Comparison of ENCODE assay signal across 32 mouse cellular contexts in genomic region chr8:10409043-10409442, GRCm38 (mm10).
"Had no signal": no experiment of that assay in that cellular context is flagged by ENCODE, and none has a peak within 500 bp of the region (broad histone marks: within the 10 kb centered on the region; RNA-seq: fewer than 3 reads in every experiment).

No protein-coding gene starts in this region.

- DNase-seq: left cerebral cortex, postnatal 4 days; liver; liver, embryonic 13.5 days; liver, postnatal 0 days; lung, adult 18-20 months; lung, adult 2 months; lung, embryonic 14.5 days; lung, postnatal 10 days; lung, postnatal 14 days; lung, postnatal 36 days; lung, postnatal 4 days; midbrain, embryonic 14.5 days had no signal

- H3K36me3 ChIP-seq: limb, embryonic 10.5 days; limb, embryonic 12.5 days; limb, embryonic 13.5 days; limb, embryonic 15.5 days; liver, embryonic 12.5 days; liver, embryonic 13.5 days; liver, embryonic 15.5 days; lung, embryonic 15.5 days; midbrain, embryonic 10.5 days; midbrain, embryonic 12.5 days; midbrain, embryonic 13.5 days; midbrain, embryonic 15.5 days; neural tube, embryonic 12.5 days had no signal

- H3K4me2 ChIP-seq: limb, embryonic 12.5 days; limb, embryonic 13.5 days; limb, embryonic 15.5 days; liver, embryonic 11.5 days; liver, embryonic 12.5 days; liver, embryonic 13.5 days; liver, embryonic 15.5 days; lung, embryonic 14.5 days; lung, embryonic 15.5 days; midbrain, embryonic 11.5 days; midbrain, embryonic 12.5 days; midbrain, embryonic 13.5 days; midbrain, embryonic 15.5 days; neural tube, embryonic 12.5 days had no signal

- H3K4me1 ChIP-seq: limb, embryonic 13.5 days; limb, embryonic 15.5 days; liver, embryonic 12.5 days; liver, embryonic 13.5 days; liver, embryonic 15.5 days; lung, embryonic 15.5 days; megakaryocyte, embryonic 14.5 days; midbrain, embryonic 10.5 days; midbrain, embryonic 12.5 days; neural tube, embryonic 12.5 days had no signal

- H3K9ac ChIP-seq: limb, embryonic 12.5 days; limb, embryonic 13.5 days; limb, embryonic 15.5 days; liver, embryonic 12.5 days; liver, embryonic 13.5 days; liver, embryonic 14.5 days; liver, embryonic 15.5 days; liver, postnatal 0 days; lung, embryonic 14.5 days; lung, embryonic 15.5 days; midbrain, embryonic 12.5 days; midbrain, embryonic 13.5 days; midbrain, embryonic 15.5 days; neural tube, embryonic 12.5 days had no signal

- H3K9me3 ChIP-seq: limb, embryonic 10.5 days; limb, embryonic 12.5 days; limb, embryonic 13.5 days; limb, embryonic 15.5 days; liver, embryonic 12.5 days; liver, embryonic 13.5 days; liver, embryonic 15.5 days; lung, embryonic 15.5 days; midbrain, embryonic 10.5 days; midbrain, embryonic 12.5 days; midbrain, embryonic 13.5 days; midbrain, embryonic 15.5 days; neural tube, embryonic 12.5 days had no signal

- H3K27me3 ChIP-seq: limb, embryonic 13.5 days; limb, embryonic 15.5 days; liver, embryonic 12.5 days; liver, embryonic 13.5 days; liver, embryonic 15.5 days; lung, embryonic 15.5 days; midbrain, embryonic 12.5 days; midbrain, embryonic 13.5 days; midbrain, embryonic 15.5 days; neural tube, embryonic 12.5 days had no signal

- H3K27ac ChIP-seq: limb, embryonic 10.5 days; limb, embryonic 12.5 days; limb, embryonic 13.5 days; limb, embryonic 15.5 days; liver, embryonic 12.5 days; liver, embryonic 13.5 days; liver, embryonic 14.5 days; liver, embryonic 15.5 days; lung, embryonic 15.5 days; macrophage; midbrain, embryonic 10.5 days; midbrain, embryonic 12.5 days; midbrain, embryonic 13.5 days; midbrain, embryonic 15.5 days; neural tube, embryonic 12.5 days had no signal

- ATAC-seq: liver, embryonic 12.5 days; liver, postnatal 0 days; lung, postnatal 0 days; midbrain, embryonic 13.5 days; midbrain, embryonic 15.5 days; midbrain, embryonic 16.5 days had no signal

- H3K4me3 ChIP-seq: limb, embryonic 10.5 days; limb, embryonic 12.5 days; limb, embryonic 13.5 days; limb, embryonic 15.5 days; liver, embryonic 12.5 days; liver, embryonic 13.5 days; liver, embryonic 15.5 days; lung, embryonic 15.5 days; megakaryocyte, embryonic 14.5 days; midbrain, embryonic 10.5 days; midbrain, embryonic 12.5 days; midbrain, embryonic 13.5 days; midbrain, embryonic 15.5 days; myocyte; neural tube, embryonic 12.5 days had no signal
